Mouse (Mus musculus): ENCODE measurements around the gene Trpm5.

The Trpm5 gene

DNA sequence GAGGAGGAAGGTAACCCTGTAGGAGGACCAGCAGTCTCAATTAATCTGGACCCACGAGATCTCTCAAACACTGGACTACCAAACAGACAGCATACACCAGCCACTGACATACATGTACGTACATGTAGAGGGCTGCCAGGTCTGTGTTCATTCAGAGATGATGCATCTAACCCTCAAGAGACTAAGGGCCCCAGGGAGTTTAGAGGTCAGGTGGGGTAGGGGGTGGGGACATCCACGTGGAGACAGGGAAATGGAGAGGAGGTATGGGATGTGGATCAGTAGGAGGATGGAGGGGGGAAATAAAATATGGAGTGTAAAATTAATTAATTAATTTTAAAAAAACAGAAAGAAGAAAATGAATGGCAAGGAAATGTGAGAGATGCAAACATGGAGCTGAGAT lies 57.7 kb downstream of the Trpm5 start:
- DNase-seq: no peak

DNA sequence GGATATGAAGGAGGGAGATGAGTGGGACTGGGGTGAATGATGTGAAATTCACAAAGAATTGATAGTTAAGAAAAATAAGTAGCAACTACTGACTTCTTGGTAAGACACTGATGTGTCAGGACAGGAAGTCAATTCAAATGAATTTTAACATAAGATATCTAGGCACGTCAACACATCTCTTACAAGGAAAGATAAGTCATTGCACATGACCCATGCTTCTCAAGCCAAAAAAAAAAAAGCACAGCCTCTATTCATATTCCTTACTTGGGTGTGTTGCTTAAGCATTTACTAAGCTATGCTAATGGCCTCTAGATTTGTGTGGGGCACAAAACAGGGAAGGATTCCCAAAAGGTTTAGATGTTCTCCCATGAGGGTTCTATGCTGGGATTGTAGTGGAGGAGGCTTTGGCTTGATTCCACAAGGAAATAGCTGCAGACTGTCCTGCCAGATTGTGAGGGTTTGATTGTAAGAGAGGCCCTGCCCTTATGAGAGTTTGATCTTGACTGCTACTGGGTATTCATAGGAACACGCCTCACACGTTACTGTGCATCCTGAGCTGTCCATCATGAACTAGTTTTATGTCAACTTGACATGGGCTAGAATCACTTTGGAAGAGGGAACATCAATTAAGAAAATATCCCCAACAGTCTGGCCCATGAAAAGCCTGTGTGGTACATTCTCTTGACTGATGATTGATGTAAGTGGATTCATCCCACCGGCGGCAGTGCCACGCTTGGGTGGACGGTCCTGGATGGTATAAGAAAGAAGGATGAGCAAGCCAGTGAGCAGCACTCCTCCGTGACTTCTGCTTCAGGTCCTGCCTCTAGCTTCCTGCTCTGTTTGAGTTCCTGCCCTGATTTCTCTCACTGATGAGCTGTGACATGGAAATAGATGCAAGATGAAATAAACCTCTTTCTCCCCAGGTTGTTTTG lies 59.7 kb downstream of the Trpm5 start:
- no peak for DNase-seq

DNA sequence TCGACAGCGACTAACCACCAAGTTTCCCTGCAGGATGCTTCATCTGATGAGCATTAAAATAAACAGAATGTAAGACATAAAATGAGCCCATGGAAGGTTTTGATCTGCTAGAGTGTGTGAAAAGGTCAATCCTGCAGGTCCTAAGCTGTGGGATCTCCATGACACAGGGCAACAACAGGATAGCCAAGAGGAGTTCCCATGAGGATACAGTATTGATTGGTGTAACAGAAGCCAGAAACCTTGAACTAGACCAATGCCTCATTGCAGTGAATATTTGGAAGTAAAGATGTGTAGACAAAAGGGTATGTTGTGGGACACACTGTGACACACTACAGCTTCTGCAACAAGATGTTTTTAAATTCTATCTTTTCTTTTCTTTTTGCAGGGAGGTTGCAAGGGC lies 60.3 kb downstream of the Trpm5 start:
- DNase-seq: no peak

DNA sequence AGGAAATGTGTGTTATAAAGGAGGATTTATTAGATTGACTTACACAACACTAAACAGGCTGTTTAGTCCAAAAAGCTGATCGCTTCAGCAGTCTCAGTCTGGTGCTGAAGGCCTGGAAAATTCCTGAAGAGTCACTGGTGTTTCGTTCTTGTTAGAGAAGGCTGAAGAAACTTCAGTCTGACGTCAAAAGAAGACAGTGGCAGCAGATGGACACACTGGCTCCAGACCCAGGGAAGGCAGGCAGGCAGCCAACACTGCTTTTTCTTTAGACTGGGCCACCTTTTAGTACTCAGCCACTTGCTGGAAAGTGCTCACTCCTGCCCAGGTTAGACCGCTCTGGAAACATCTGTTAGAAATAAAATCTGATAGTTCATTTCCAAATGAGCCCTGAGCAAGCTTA lies 60.9 kb downstream of the Trpm5 start:
- no peak for DNase-seq

DNA sequence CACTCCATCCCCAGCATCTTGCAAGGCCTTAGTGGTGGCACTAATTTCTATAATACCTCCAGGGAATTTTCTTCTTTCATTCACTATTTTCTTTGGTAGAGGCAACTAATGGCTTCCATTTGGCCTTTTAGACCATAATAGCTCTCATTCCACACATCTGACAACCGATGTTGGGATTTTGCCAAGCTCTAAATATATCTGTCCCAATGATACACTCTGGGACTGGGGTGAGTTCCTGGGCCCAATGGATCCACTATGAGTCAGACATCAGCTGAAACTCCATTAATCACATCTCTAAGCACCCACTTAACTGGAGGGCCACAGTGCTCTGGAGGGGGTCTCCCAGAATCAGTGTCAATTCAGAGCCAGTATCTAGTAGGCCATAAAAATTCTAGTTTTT lies 62.6 kb downstream of the Trpm5 start:
- DNase-seq: no peak

DNA sequence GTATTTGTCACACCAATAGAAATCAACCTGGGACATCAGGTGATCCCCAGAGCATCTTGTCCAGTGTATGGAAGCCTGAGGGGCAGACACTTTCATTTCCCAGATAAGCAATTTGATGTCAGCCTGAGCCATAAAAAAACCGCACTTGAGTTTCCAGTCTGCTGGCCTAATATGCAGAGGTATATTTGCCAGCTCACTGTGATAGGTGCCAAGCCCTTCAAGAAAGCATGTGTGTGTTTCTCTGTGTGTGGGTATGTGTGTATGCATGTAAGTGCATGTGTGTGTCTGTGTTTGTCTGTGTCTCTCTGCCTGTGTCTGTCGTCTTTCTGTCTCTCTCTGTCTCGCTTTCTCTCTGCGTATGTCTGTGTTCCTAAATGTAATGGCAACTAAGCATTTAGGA lies 67.2 kb downstream of the Trpm5 start:
- DNase-seq: no peak

DNA sequence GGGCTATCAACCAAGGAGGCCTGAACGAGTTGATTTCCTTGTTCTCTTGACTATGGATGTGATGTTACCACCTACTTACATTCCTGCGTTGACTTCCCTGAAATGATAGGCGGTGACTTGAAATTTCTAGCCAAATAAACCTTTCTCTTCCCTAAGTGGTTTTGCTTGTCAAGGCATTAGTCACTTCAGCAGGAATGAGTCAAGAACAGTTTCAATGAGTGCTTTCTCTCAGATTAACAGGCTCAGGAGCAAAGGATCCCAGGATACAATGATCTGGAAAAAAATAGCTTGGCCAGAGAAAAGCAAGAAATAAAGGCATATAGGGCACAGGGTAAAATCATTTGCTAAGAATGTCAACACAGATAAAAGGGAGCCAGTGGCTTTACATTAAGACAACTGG lies 68.9 kb downstream of the Trpm5 start:
- no peak for DNase-seq

DNA sequence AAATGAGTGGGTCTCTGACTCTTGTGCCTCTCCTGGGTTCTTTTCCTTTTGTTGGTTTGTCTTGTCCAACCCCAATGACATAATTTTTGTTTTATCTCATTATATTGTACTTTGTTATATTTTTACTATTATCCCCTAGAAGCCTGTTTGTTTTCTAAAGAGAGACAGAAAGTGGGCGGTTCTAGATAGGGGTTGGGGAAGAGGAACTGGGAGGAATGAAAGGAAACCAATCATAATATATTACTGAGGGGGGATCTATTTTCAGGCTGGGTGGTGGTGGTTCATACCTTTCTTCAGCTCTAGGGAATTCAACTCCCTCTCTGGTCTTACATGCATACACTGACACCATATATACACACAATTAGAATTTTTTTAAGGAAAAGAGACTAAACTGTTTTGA lies 70.1 kb downstream of the Trpm5 start:
- no peak for DNase-seq

DNA sequence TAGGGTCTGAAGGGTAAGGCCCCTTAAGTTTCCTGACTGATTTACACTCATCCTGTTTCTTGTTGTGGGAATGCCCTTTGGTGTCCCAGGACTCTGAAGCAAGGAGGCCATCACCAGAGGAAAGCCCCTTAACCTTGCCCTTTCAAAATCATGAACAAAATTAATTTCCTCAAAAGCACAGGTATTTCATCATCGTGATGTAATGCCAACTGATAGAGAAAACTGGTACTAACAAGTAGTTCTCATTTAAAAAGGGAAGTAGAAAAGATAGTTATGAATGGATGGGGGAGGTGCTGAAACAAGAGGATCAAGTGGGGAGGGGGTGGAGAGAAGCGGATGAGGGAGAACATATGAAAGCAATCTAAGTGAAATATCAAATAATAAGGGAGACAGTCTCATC lies 70.9 kb downstream of the Trpm5 start:
- DNase-seq: no peak

DNA sequence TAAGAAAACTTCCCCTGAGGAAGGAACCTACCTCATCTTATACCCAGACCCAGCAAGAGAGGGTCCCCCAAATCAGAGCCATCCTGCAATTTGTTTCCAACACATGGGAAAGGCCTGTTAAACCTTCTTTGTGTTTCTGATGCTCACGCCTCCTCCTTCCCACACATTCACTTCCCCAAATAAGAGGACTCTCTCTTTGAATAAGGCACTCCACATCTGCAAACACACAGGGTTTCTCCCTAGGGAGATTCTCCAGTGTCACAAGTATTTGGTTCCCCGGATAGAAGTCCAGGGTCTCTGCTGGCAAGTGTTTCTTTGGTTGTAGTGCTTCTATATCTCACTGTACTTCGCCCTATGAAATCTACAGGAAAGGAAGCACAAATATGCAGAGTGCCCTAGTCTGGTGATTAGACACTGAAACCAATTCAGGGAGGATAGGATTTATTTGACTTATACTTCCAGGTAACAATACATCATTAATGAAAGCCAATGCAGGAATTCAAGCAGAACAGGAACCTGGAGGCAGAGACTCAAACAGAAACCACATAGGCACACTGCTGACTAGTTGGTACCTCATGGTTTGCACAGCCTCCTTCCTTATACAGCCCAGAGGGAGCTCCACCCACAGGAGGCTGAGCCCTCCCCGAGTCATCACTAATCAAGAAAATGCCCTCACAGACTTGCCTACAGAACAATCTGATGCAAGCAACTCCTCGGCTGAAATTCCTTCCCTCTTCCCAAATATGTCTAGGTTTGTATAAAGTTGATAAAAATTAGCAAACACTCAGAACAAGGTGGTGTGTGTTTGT lies 72.9 kb downstream of the Trpm5 start:
- DNase-seq: no peak

DNA sequence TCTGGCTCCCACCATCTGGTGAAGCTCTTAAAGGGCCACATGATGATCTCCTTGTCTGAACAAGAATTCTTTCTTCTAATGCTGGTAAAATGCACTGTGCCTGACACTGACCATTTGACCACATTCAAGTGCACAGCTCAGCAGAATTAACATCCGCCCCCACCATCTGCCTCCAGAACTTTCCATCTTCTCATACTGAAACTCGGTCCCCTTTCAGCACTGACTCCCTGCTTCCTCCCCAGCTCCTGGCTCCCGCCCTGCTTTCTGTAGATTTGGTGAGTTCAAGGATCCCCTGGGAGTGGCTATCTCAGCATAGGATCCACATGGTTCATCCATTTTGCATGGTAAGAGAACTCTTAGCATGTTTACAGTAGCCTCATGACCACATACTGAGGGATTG lies 73.7 kb downstream of the Trpm5 start:
- DNase-seq: no peak

DNA sequence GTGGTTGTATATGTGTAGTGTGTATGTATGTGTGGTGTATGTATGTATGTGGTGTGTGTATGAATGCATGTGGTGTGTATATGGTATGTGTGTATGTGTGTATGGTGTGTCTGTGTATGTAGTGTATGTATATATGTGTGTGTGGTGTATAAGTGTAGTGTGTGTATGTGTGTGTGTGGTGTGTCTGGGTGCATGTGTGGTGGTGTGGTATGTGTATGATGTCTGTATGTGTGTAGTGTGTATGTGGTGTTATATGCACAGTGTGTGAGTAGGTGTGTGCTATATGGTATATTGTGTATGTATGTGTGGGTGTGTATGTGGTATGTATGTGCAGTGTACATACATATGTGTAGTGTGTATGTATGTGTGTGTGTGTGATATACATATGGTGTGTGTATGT lies 74.4 kb downstream of the Trpm5 start:
- DNase-seq: no peak
